Mouse (Mus musculus): ENCODE measurements around the gene Sel1l.
"Not testable (repeated sequence)": the region's sequence is repeated elsewhere in the genome, so short reads cannot be mapped to it uniquely, and the experiment has no call there.

Gene Sel1l

GRCm38 (mm10) chr12:91818726-91819125 is 30.2 kb downstream of the Sel1l start:
- no peak for DNase-seq (ENCODE audit: low spot score)

DNA sequence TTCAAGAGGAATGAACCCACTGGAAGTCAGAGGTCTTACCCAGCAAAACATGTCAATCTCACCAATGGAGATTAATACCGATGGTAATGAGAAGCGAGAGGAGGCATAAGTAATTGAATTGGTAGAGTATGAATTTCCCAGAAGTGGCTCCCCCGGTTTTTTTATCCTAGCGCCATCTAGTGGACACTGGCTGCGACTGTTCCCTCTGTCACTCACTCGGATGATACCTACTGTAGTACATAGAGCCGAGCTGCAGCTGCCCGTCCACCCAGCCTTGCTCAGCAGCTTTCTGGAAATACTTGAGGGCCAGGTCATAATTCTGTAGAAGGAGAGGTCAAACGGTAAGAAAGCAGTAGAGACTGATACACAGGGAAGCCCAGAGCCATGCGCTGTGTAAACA is 33.0 kb downstream of the Sel1l start:
- DNase-seq (ENCODE audit: low spot score) = peak; percentile 58

DNA sequence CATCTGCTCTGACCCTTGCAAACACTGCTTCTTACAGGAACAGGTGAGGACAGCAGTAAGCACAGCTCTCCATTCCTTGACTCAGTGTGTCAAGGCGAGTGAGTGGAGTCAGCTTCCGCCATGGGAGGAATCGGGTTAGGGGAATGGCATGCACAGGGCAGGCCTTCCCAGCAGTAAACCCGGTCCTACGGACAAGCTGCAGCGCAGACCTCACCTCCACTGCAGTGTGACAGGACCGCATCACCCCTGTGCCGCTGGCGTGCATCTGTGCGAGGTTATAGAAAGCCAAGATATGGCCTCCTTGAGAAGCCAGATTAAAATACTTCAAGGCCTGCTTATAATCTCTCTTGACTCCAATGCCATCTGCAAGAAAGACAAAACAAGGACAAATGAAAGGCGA is 33.4 kb downstream of the Sel1l start:
- DNase-seq (ENCODE audit: low spot score) = no peak

DNA sequence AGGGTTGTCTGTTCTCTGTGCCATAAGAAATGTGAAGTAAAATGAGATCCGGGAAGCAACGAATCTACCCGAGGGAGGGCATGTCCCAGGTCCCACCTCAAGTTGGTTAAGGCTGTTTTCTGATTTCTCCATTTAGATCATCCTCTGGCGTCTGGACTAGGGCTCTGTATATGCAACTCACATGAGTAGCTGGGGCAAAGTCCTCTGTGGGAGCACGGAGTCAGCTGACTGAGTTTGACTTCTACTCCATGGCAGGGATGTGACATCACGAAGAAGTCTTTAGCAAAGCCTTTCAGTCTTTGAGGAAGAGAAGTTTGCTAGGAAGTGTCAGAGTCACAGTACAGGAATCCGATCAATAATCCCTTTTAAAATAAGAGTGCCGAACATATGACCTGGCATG is 40.0 kb downstream of the Sel1l start:
- DNase-seq (ENCODE audit: low spot score) = no peak

DNA sequence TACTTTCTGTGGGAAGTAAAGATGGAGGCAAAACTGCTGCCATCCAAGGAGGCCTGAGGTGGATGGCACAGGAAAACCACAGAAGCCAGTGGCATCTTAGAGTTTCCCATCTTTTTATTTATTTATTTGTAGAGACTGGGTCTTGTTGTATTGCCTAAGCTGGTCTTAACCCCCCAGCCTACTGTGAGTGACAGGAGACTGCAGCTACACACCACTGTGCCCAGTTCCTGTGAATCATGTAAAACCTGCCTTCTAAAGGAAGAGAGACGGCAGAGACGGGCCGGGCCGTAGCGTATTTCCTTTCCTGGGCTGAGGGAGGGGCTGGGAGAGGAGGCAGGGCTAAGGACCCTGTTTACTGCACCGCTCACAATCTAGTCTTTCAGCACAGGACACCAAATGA is 41.2 kb downstream of the Sel1l start:
- DNase-seq (ENCODE audit: low spot score) = no peak

- no peak for DNase-seq (ENCODE audit: low spot score)
Measured at GRCm38 (mm10) chr12:91807095-91807494, 41.9 kb downstream of the Sel1l start.

DNA sequence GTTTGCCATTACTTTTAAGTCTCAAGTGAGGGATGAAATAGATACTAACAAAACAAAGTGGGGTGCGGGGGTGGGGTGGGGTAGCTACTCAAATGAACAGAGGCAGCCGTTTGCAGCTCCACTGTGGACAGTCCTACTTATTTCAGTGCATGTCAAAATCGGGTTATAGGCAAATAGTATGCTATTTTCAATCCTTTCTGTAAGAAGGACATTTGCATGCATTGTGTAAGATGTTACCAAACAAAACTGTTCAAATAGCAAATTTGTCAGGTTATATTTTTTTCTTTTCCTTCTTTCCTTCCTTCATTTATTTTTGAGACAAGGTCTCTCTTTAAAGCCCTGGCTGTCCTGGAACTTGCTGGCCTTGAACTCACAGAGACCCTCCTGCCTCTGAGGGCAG is 44.7 kb downstream of the Sel1l start:
- DNase-seq (ENCODE audit: low spot score) = peak; percentile 14

GRCm38 (mm10) chr12:91803207-91803932 is 45.6 kb downstream of the Sel1l start:
- no peak for DNase-seq (ENCODE audit: low spot score)

- no peak for DNase-seq (ENCODE audit: low spot score)
Measured at GRCm38 (mm10) chr12:91802586-91803206, 46.3 kb downstream of the Sel1l start.

- no peak for DNase-seq (ENCODE audit: low spot score)
Measured at GRCm38 (mm10) chr12:91800861-91801385, 48.0 kb downstream of the Sel1l start.

DNA sequence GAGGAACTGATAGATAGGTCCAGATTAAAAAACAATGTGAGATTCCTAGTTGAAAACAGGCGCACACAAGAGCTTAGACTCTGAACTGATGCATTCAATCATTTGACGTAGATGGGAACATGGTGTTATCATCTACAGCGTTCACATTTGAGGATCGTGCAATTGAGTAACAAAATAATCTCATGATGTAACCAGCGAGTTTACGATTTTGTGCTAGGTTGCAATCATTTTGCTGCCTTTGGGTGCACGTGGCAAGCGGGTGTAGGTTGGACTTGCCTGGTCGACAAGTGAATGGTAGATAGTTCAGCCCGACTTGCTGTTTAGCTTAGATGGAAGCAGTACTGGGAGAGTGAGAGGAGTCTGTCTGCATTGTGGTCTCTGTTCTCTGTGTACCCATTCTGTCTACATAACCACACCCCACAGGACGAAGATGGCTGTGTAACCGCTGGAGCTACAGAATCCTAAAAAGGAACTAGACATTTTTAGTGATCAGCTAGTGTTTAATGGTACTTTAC is 49.1 kb downstream of the Sel1l start:
- no peak for DNase-seq (ENCODE audit: low spot score)

DNA sequence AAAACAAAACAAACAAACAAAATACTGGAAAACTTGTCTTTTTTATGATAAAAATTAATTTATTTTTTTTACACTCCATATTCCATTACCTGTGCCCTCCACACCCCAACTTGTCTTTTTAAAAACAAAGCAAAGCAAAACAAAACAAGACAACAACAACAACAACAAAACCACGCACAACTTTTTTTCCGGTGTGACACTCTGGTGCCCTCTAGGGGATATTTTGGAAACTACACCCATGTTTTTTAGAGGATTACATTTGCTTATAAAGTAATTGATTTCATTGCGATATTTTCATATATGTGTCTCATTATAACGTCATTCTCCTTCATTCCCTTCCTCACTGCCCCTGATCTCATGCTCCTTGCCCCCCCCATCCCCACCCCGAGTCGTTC is 49.6 kb downstream of the Sel1l start:
- peak; percentile 54 for DNase-seq (ENCODE audit: low spot score)

- no peak for DNase-seq (ENCODE audit: low spot score)
Measured at GRCm38 (mm10) chr12:91798720-91799378, 50.1 kb downstream of the Sel1l start.

- DNase-seq (ENCODE audit: low spot score) = no peak
Measured at GRCm38 (mm10) chr12:91796774-91797173, 52.2 kb downstream of the Sel1l start.

DNA sequence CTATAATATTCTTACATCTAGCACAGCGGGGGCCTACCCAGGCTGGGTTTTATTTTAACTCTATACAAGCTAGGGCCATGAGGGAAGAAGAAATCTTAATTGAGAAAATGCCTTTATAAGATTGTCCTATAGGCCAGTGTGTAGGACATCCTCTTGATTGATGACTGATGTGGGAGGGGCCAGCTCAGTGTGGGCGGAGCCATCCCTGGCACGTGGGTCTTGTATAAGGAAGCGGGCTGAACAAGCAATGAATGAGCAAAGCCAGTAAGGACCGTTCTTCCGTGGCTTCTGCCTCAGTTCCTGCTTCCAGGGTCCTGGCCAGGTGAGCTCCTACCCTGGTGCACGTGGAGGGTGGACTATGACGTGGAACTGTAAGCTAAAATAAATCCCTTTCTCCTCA is 55.7 kb downstream of the Sel1l start:
- DNase-seq (ENCODE audit: low spot score) = no peak

- no peak for DNase-seq (ENCODE audit: low spot score)
Measured at GRCm38 (mm10) chr12:91791822-91792221, 57.1 kb downstream of the Sel1l start.

GRCm38 (mm10) chr12:91789801-91790200 is 59.2 kb downstream of the Sel1l start:
- DNase-seq (ENCODE audit: low spot score) = peak; percentile 43

DNA sequence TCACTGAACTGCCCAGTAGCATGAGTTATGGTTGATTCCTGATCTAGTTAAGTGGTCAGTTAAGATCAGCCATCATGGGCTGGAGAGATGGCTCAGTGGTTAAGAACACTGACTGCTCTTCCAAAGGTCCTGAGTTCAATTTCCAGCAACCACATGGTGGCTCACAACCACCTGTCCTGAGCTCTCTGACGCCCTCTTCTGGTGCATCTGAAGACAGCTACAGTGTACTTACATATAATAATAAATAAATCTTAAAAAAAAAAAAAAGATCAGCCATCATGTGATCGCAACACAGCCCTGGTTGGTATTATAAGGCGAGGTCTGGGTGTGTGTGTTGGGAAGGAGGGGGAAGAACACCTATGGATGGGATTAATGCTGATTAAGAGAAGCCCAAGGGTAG is 60.5 kb downstream of the Sel1l start:
- DNase-seq (ENCODE audit: low spot score) = not testable (repeated sequence)

GRCm38 (mm10) chr12:91787959-91788437 is 61.0 kb downstream of the Sel1l start, which contains the start of gene Ston2:
Gene Ston2, minus strand, starts transcription at chr12:91788387.
- no peak for DNase-seq (ENCODE audit: low spot score)

- DNase-seq (ENCODE audit: low spot score) = no peak
Measured at GRCm38 (mm10) chr12:91786355-91786754, 62.6 kb downstream of the Sel1l start.

DNA sequence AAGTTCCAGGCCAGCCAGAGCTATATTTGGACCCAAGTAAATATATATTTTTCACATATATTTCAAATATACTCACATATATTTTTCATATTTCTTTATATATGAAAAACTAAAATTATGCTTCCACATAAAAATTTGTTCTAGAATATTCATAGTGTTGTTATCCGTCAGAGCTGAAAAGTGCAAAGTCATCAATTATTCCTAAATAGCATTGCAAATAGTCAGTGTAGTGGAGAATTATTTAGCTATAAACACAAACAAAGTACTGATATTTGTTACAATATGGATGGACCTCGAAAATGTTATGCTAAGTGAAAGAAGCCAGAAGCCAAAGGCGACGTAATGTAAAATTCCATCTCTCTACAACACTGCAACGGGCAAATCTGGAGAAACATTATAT is 67.5 kb downstream of the Sel1l start:
- DNase-seq (ENCODE audit: low spot score) = no peak

DNA sequence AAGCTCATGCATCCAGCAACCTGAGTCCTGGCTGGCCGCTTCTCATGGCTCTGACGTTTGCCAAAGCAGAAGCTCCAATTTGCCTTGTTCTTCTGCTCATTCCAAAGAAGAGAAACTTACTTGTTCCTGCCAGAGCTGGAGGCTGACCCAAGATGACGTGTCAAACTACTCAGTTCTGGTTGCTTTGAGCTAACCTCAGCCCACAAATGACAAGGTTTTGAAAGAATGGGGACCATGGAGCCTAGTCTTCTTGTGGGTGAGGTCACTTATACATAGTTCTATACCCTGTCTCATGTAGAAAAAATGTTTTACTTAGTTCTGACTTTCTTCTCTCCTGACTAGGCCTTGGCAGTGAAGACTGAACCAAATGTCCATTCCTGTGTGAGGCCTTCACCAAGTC is 68.4 kb downstream of the Sel1l start:
- DNase-seq (ENCODE audit: low spot score) = no peak

GRCm38 (mm10) chr12:91779004-91779365 is 70.0 kb downstream of the Sel1l start:
- no peak for DNase-seq (ENCODE audit: low spot score)

All from adipocyte (in vitro differentiated cells).